Mouse (Mus musculus) heart, adult 2 months (tissue): ENCODE measurements around the gene Msrb1. TPM values are rescaled to one million over a fixed set of nuclear protein-coding genes. Genes with fewer than 3 reads are reported as not detected.

Experiments used
- DNase-seq, 2 experiments: peaks; one replicate each; pipeline ENCODE4 v3.0.0; 2021
- H3K27ac ChIP-seq: fragments of 200-600 bp; 2 replicates; pipeline ENCODE4 v1.8.1; 2022
- H3K27me3 ChIP-seq: fragments of 200-500 bp; 2 replicates; pipeline ENCODE4 v1.6.1; 2012; ENCODE audit warnings: mild to moderate bottlenecking, low read length, inconsistent platforms, mixed read lengths; ENCODE audit not compliant: control insufficient read depth, insufficient read depth
- H3K36me3 ChIP-seq: fragments of 200-500 bp; 2 replicates; pipeline ENCODE4 v1.6.1; 2012; ENCODE audit warnings: low read length, inconsistent platforms; ENCODE audit not compliant: control insufficient read depth, insufficient read depth
- H3K4me1 ChIP-seq: fragments of 200-500 bp; 2 replicates; pipeline ENCODE4 v1.6.1; 2011; ENCODE audit warnings: low read length; ENCODE audit not compliant: control insufficient read depth, insufficient read depth
- H3K4me3 ChIP-seq: fragments of 200-600 bp; 2 replicates; pipeline ENCODE4 v1.8.1; 2022
- H3K79me2 ChIP-seq: fragments of 200-500 bp; replicated peaks from 2 replicates; pipeline ENCODE4 v1.6.1; 2012; ENCODE audit warnings: mild to moderate bottlenecking, inconsistent platforms, low read length, moderate library complexity, mixed read lengths; ENCODE audit not compliant: control insufficient read depth, insufficient read depth
- H3K9ac ChIP-seq: fragments of 200-500 bp; 2 replicates; pipeline ENCODE4 v1.6.1; 2012; ENCODE audit warnings: low read depth, mild to moderate bottlenecking, control low read depth, inconsistent platforms, low read length, mixed read lengths
- CTCF ChIP-seq: fragments of 200-600 bp; IDR thresholded peaks from 2 replicates; pipeline ENCODE4 v1.8.1; 2022; ENCODE audit warnings: antibody characterized with exemption, mild to moderate bottlenecking, moderate library complexity
- EP300 ChIP-seq: fragments of 200-500 bp; IDR thresholded peaks from 2 replicates; pipeline ENCODE4 v1.6.1; 2011; ENCODE audit warnings: low read depth, low read length, control low read depth; ENCODE audit not compliant: insufficient read depth
- POLR2A ChIP-seq: fragments of 200-500 bp; IDR thresholded peaks from 2 replicates; pipeline ENCODE4 v1.6.1; 2011; ENCODE audit warnings: mild to moderate bottlenecking, low read depth, low read length, control low read depth; ENCODE audit not compliant: insufficient read depth
- WGBS: fragments of 180-500 bp; shearing (Covaris S2); methylation state at CpG from one replicate; pipeline ENCODE4 v1.1.7; 2018; 5-methylcytosine and 5-hydroxymethylcytosine counted together
- intact Hi-C: fragments of 180-260 bp; cut with DNase I; formaldehyde crosslinking; loops from one replicate; pipeline ENCODE4 v1.15.1; 2025
- polyA plus RNA-seq: library from polyadenylated mRNA; depleted of rRNA; stranded (reverse); fragments of >200 nt; gene quantifications from 2 replicates; pipeline ENCODE4 v1.2.3, GENCODE M21; 2012
- total RNA-seq, 2 experiments: library from RNA; stranded (reverse); gene quantifications; 2 replicates each; pipeline ENCODE4 v1.2.3; 2021

Gene Msrb1
- total and polyA plus RNA-seq, 3 experiments: 154 to 178 (median 155) TPM

- H3K79me2 ChIP-seq: no peaks in the 10 kb centered on the region
- no peak for DNase-seq
- H3K9ac ChIP-seq: 0 out of 2 replicates have a peak overlapping the region, but pooled peaks have one; percentile 8
- TF ChIP-seq EP300: no peak
- no peak for TF ChIP-seq POLR2A
- no peak for TF ChIP-seq CTCF
- intact Hi-C loops: no loop called here
- H3K4me3 ChIP-seq: no peak overlapping the region
- no peaks in the 10 kb centered on the region for H3K27me3 ChIP-seq
- peaks cover 7% of the 10 kb centered on the region for H3K4me1 ChIP-seq
- H3K36me3 ChIP-seq: peaks cover 12% of the 10 kb centered on the region
- no peak overlapping the region for H3K27ac ChIP-seq
- 27% methylated on average over 13 of the region's 13 CpGs for WGBS
Measured at GRCm38 (mm10) chr17:24722220-24722924, 14.1 kb upstream of the Msrb1 start.

DNA sequence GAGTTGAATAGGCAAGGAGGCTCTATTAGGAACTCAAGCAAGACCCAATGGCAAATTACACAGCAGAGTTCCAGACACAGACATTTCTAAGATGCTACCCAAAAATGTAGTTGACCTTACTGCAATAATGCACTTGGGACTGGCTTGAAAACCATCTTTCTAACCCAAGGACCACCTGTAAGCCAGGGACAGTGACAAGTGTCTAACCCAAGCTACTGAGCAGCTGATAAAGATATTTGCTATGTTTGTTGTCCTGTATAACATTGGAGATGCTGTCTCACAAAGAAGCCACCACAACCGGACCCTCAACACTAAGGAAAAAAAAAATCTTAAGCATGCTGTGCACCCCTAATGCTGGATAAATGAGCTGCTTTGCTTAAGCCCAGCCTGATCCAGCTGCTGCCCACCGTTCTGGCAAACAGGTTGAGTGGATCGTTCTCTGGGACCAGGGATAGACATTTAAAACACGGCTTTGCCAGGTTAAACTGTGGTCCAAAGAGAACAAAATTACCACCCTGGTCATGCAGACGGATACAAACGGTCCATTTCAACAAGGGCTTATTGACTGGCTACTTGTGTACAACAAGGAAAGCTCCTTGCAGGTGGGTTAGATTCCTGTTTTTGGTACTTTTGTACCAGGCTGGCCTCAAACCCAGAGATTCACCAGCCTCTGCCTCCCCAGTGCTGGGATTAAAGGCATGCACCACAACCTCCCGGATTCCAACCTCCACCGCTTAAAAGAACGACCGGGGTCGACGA is 13.1 kb upstream of the Msrb1 start:
- WGBS: under 1% methylated on average over 12 of the region's 12 CpGs

DNA sequence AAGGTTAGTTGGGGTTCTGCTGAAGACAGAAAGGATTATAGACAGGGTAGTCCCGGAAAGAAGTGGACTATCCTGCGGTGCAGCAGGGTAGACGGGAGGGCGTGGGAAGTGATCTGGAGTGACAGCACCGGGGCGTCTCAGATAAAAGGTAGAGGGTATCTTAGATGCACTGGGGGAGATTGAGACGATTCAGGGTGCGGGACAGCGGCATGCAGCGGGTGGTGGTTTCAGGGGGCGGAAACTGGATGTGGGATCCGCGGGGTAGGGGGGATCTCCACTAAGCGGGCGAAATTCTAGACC is 12.6 kb upstream of the Msrb1 start:
- DNase-seq: no peak
- H3K4me1 ChIP-seq: peaks cover 7% of the 10 kb centered on the region
- no peaks in the 10 kb centered on the region for H3K79me2 ChIP-seq
- H3K4me3 ChIP-seq: peak overlapping the region; percentile 73
- peak overlapping the region; percentile 98 for H3K27ac ChIP-seq
- intact Hi-C loops: no loop called here
- WGBS: under 1% methylated on average over 15 of the region's 15 CpGs
- peak overlapping the region; percentile 97 for H3K9ac ChIP-seq
- no peak for TF ChIP-seq POLR2A
- no peak for TF ChIP-seq EP300
- TF ChIP-seq CTCF: no peak
- H3K36me3 ChIP-seq: peaks cover 12% of the 10 kb centered on the region
- no peaks in the 10 kb centered on the region for H3K27me3 ChIP-seq

More for the DNA sequence above, 13.1 kb upstream of the Msrb1 start:
- H3K27me3 ChIP-seq: no peaks in the 10 kb centered on the region
- intact Hi-C loops: no loop called here
- peaks cover 12% of the 10 kb centered on the region for H3K36me3 ChIP-seq
- no peak for DNase-seq
- H3K4me1 ChIP-seq: peaks cover 7% of the 10 kb centered on the region
- H3K79me2 ChIP-seq: no peaks in the 10 kb centered on the region
- TF ChIP-seq EP300: no peak
- no peak for TF ChIP-seq POLR2A
- no peak for TF ChIP-seq CTCF
- peak overlapping the region; percentile 73 for H3K4me3 ChIP-seq
- peak overlapping the region; percentile 98 for H3K27ac ChIP-seq
- peak overlapping the region; percentile 97 for H3K9ac ChIP-seq

- Histone ChIP-seq H3K36me3 (peaks cover 12% of the 10 kb centered on the region), H3K27me3 (no peaks in the 10 kb centered on the region), H3K4me1 (peaks cover 7% of the 10 kb centered on the region), H3K4me3 (peak within 1 kb of the TSS; percentile 73), H3K9ac (peak within 1 kb of the TSS; percentile 97), H3K79me2 (no peaks in the 10 kb centered on the region), H3K27ac (peak within 1 kb of the TSS; percentile 98)
- under 1% methylated on average over 30 of the region's 30 CpGs for WGBS
- peak; percentile 79 for TF ChIP-seq EP300
- peak; percentile 99 for TF ChIP-seq POLR2A
- TF ChIP-seq CTCF: peak; percentile 95
- peak; percentile 95 to 97 for DNase-seq
- intact Hi-C loops: no loop called here
Measured at GRCm38 (mm10) chr17:24724184-24724583, 12.3 kb upstream of the Msrb1 start, which contains the start of gene Ndufb10. Gene Ndufb10, minus strand, starts transcription at chr17:24724478.

DNA sequence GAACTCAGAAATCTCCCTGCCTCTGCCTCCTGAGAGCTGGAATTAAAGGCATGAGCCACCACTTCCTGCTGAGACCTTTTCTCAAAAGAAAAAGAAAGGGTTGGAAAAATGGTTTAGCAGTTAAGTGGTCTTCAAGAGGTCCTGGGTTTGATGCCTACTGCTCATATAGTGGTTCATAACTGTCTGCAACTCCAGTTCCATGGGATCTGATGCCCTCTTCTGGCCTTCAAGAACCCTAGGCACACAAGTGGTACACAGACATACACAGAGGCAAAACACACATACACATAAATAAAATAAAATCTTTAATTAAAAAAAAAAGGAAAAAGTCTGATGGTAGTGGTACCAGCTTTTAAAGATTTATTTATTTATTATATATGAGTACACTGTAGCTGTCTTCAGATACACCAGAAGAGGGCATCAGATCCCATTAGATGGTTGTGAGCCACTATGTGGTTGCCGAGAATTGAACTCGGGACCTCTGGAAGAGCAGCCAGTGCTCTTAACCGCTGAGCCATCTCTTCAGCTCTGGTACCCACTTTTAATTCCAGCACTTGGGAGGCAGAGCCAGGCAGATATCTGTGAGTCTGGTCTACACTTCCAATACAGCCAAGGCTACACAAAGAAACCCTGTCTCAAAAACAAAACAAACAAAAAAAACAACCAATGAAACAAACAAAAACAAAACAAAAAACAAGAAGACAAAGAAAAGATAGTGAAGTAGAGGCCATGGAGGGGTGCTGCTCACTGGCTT is 10.6 kb upstream of the Msrb1 start:
- no peaks in the 10 kb centered on the region for H3K27me3 ChIP-seq
- H3K4me1 ChIP-seq: peaks cover 7% of the 10 kb centered on the region
- H3K27ac ChIP-seq: no peak overlapping the region
- DNase-seq: no peak
- TF ChIP-seq CTCF (peak; percentile 32), POLR2A (no peak)
- WGBS: 67% methylated on average over 3 of the region's 3 CpGs
- H3K4me3 ChIP-seq: no peak overlapping the region
- H3K79me2 ChIP-seq: no peaks in the 10 kb centered on the region
- H3K9ac ChIP-seq: no peak overlapping the region
- intact Hi-C loops: no loop called here
- peaks cover 12% of the 10 kb centered on the region for H3K36me3 ChIP-seq
